Mouse (Mus musculus) ES-E14 (cell line): ENCODE measurements around the gene Ksr1.

Experiments
- CHD2 ChIP-seq: IDR thresholded peaks from 2 replicates; pipeline ENCODE4 v1.6.1; 2014; ENCODE audit warnings: mild to moderate bottlenecking, low read depth, low read length, inconsistent platforms
- HCFC1 ChIP-seq: IDR thresholded peaks from 2 replicates; pipeline ENCODE4 v1.6.1; 2012; ENCODE audit warnings: low read length, inconsistent platforms, borderline replicate concordance; ENCODE audit not compliant: insufficient read depth
- MAFK ChIP-seq: IDR thresholded peaks from 2 replicates; pipeline ENCODE4 v1.6.1; 2014; ENCODE audit warnings: mild to moderate bottlenecking, low read depth, low read length, inconsistent platforms; ENCODE audit not compliant: insufficient read depth
- ZC3H11A ChIP-seq: IDR thresholded peaks from 2 replicates; pipeline ENCODE4 v1.6.1; 2012; ENCODE audit warnings: low read depth, mild to moderate bottlenecking, inconsistent platforms, low read length, borderline replicate concordance
- ZNF384 ChIP-seq: IDR thresholded peaks from 2 replicates; pipeline ENCODE4 v1.6.1; 2012; ENCODE audit warnings: low read depth, low read length, inconsistent platforms

DNA sequence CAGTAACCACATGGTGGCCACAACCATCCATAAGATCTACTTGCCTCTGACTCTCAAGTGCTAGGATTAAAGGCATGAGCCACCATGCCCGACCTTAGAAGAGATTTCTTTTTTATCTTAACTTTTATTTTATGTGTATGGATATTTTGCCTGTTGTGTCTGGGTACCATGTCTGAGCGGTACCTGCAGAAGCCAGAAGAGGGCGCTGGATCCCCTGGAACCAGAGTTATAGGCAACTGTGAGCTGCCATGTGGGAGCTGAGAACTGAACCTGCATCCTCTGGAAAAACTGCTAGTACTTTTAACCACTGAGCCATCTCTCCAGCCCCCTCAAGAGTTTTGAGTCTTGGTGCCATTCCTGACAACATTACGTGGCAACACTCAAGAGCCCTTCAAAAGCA is 97.3 kb downstream of the Ksr1 start:
- TF ChIP-seq ZC3H11A, result no peak
- TF ChIP-seq HCFC1, result no peak
- TF ChIP-seq MAFK, result no peak
- TF ChIP-seq ZNF384, result no peak
- no peak for TF ChIP-seq CHD2
